Comparison of ENCODE assay signal across 8 mouse cellular contexts in the genomic region with DNA sequence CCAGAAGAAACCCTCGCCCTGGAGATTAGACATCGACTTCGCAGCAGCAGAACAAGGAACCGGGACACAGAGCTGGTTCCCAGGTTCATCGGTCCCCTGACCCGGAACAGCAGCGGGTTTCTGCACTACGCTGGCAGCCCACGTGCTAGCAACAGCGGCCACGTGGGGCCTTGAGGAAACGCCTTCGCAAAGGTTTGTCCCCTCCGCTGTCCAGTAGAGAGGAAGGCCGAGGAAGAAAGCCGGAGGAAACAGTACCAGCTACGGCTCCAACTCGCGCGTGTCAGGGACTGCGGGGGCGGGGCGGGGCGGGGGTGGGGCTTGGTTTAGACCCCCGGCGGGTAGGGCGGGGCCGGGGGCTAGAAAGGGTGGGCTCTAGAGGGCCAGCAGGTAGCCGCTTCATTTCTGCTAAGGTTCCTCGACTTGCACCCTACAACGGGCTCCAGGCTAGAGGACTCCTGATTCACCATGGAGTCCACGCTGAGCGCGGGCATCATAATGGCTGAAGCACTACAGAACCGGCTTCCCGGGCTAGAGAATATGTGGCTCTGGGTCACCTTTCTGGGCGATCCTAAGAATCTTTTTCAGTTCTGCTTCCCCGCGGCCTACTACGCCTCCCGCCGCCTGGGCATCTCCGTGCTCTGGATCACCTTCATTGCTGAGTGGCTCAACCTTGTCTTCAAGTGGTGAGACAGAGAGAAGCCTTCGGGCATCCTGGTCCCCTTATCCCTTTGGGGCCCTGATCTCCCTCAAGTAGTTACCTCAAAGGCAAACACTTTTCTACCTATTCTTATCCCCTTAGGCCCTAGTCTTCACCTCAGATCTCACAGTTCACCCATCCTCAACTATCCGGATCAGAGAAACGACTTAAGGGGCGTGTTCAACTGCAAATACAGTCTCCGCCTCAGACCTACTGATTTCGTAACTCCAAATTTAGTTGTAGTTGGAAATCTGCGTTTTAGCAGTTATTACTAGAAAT. TPM values are rescaled to one million over a fixed set of nuclear protein-coding genes. Genes with fewer than 3 reads are reported as not detected.
DNase-seq lines count a peak whose midpoint lies in the region; ATAC-seq and TF ChIP-seq lines count a peak whose summit lies in the region.

TSS of gene G6pc3 (plus strand) at position 160 of the 976 bp plus-strand sequence.

- H3K27me3 ChIP-seq in heart, embryonic 12.5 days (replicated peaks) = no peaks in the 10 kb centered on the region
- H3K27me3 ChIP-seq in kidney, postnatal 0 days (ENCODE audit: insufficient read depth, low read length) = no peaks in the 10 kb centered on the region
- no peaks in the 10 kb centered on the region for H3K27me3 ChIP-seq in liver, adult 2 months (ENCODE audit: control insufficient read depth, insufficient read depth, low read length)

- TF ChIP-seq CTCF in kidney, postnatal 0 days (IDR thresholded peaks at IDR 0.05; ENCODE audit: low read depth) = no peak
- TF ChIP-seq CTCF in liver, adult 2 months (IDR thresholded peaks at IDR 0.05; ENCODE audit: low read depth, low read length) = no peak

- H3K9me3 ChIP-seq in heart, embryonic 12.5 days (replicated peaks) = no peaks in the 10 kb centered on the region
- H3K9me3 ChIP-seq in kidney, postnatal 0 days (replicated peaks; ENCODE audit: low read length) = no peaks in the 10 kb centered on the region

- H3K27ac ChIP-seq in brown adipose tissue, adult 24 weeks (replicated peaks; ENCODE audit: low read depth, low read length) = peak within 1 kb of the TSS; percentile 23; the same call in 1 of the 2 replicates
- peak within 1 kb of the TSS; percentile 71 for H3K27ac ChIP-seq in heart, embryonic 12.5 days (ENCODE audit: poor library complexity, severe bottlenecking)
- peak within 1 kb of the TSS; percentile 75 for H3K27ac ChIP-seq in kidney, postnatal 0 days
- peak within 1 kb of the TSS; percentile 53 for H3K27ac ChIP-seq in liver, adult 2 months (replicated peaks; ENCODE audit: insufficient read depth, low read depth, low read length)

- TF ChIP-seq POLR2A in liver, adult 2 months (IDR thresholded peaks at IDR 0.05; ENCODE audit: extremely low read depth, insufficient read depth, low read length) = no peak

- H3K4me3 ChIP-seq in brown adipose tissue, adult 24 weeks (ENCODE audit: insufficient read depth, low read depth, low read length) = peak within 1 kb of the TSS; percentile 65
- H3K4me3 ChIP-seq in heart, embryonic 12.5 days = peak within 1 kb of the TSS; percentile 74
- peak within 1 kb of the TSS; percentile 61 for H3K4me3 ChIP-seq in kidney, postnatal 0 days (replicated peaks; ENCODE audit: low read depth, low read length)
- H3K4me3 ChIP-seq in liver, adult 2 months (ENCODE audit: insufficient read depth, low read depth, low read length) = peak within 1 kb of the TSS; percentile 76

- DNase-seq in CD4-positive, CD25-positive, alpha-beta regulatory T cell, adult 2 months (ENCODE audit: low read depth, low spot score) = peak; percentile 83
- DNase-seq in kidney, postnatal 0 days (ENCODE audit: low spot score) = peak; percentile 95
- DNase-seq in liver, adult 2 months (ENCODE audit: extremely low read depth, low read depth, low spot score) = peak; percentile 91
- peak; percentile 89 to 92 for DNase-seq in spleen, postnatal 36 days (ENCODE audit: low spot score in 2 of 2)

- peaks cover 3% of the 10 kb centered on the region for H3K79me2 ChIP-seq in liver, adult 2 months (ENCODE audit: control insufficient read depth, insufficient read depth, low read length)

- peak within 1 kb of the TSS; percentile 79 for H3K9ac ChIP-seq in heart, embryonic 12.5 days
- peak within 1 kb of the TSS; percentile 69 for H3K9ac ChIP-seq in kidney, postnatal 0 days (ENCODE audit: low read depth, low read length)
- H3K9ac ChIP-seq in liver, adult 2 months (ENCODE audit: low read depth, low read length) = peak within 1 kb of the TSS; percentile 64

- WGBS in heart, embryonic 12.5 days = 2% methylated on average over 50 of the region's 50 CpGs
- WGBS in kidney, postnatal 0 days = 1% methylated on average over 50 of the region's 50 CpGs
- under 1% methylated on average over 50 of the region's 50 CpGs for WGBS in liver, adult 2 months

- H3K4me1 ChIP-seq in brown adipose tissue, adult 24 weeks (ENCODE audit: control insufficient read depth, insufficient read depth, insufficient read length, low read length) = no peaks in the 10 kb centered on the region
- peaks cover 18% of the 10 kb centered on the region for H3K4me1 ChIP-seq in heart, embryonic 12.5 days (replicated peaks)
- H3K4me1 ChIP-seq in kidney, postnatal 0 days (replicated peaks; ENCODE audit: insufficient read depth, low read length) = peaks cover 16% of the 10 kb centered on the region; the same call in 1 of the 2 replicates
- peaks cover 9% of the 10 kb centered on the region for H3K4me1 ChIP-seq in liver, adult 2 months (ENCODE audit: control insufficient read depth, insufficient read depth, low read length)

- H3K36me3 ChIP-seq in heart, embryonic 12.5 days = peaks cover 24% of the 10 kb centered on the region
- H3K36me3 ChIP-seq in kidney, postnatal 0 days (ENCODE audit: insufficient read depth, low read length) = peaks cover 6% of the 10 kb centered on the region; the same call in 1 of the 2 replicates
- 0 out of 2 replicates have a peak, but pooled peaks cover under 1% of the 10 kb centered on the region for H3K36me3 ChIP-seq in liver, adult 2 months (ENCODE audit: control insufficient read depth, insufficient read depth, low read length)

- H3K4me2 ChIP-seq in heart, embryonic 12.5 days = peak within 1 kb of the TSS; percentile 93
- peak within 1 kb of the TSS; percentile 86 for H3K4me2 ChIP-seq in kidney, postnatal 0 days (ENCODE audit: low read length)

- ATAC-seq in erythroid progenitor cell, adult 5-6 weeks (replicated peaks; ENCODE audit: low FRiP score, poor library complexity, severe bottlenecking) = 0 out of 2 replicates have a peak, but pooled peaks have one; percentile 50
- ATAC-seq in heart, embryonic 12.5 days (ENCODE audit: insufficient number of reproducible peaks, low FRiP score) = peak; percentile 86
- peak; percentile 85 for ATAC-seq in kidney, postnatal 0 days (replicated peaks; ENCODE audit: low FRiP score, low read depth)
- peak; percentile 92 for ATAC-seq in monocyte, adult 5-6 weeks (replicated peaks; ENCODE audit: insufficient number of reproducible peaks, low FRiP score, low TSS enrichment, poor library complexity, severe bottlenecking)

RNA-seq across cellular contexts. Expression of gene G6pc3, which starts in this region (rescaled TPM):
- polyA plus RNA-seq in brown adipose tissue, adult 24 weeks (2012; ENCODE audit: insufficient read depth, insufficient read length, missing spikeins) = 41.4 and 51.7 TPM in 2 replicates
- 4.0 and 14.3 TPM in 2 replicates for total RNA-seq in erythroid progenitor cell, adult 5-6 weeks (2015; ENCODE audit: low replicate concordance)
- total RNA-seq in erythroid progenitor cell, adult 5-6 weeks (2017; ENCODE audit: low replicate concordance) = 4.4 and 8.6 TPM in 2 replicates
- 27.1 and 28.0 TPM in 2 replicates for polyA plus RNA-seq in heart, embryonic 12.5 days (2016; fragmentation: Nextera tagmentation; extraction: Ambion mirVana)
- 41.4 and 43.6 TPM in 2 replicates for polyA plus RNA-seq in kidney, postnatal 0 days (2015; fragmentation: Nextera tagmentation; extraction: Ambion mirVana)
- total RNA-seq in liver, adult 2 months (2014; rRNA removed) = 2.8 and 3.6 TPM in 2 replicates
- 17.1 and 25.9 TPM in 2 replicates for polyA plus RNA-seq in liver, adult 2 months (2012; rRNA removed)
- total RNA-seq in monocyte, adult 5-6 weeks (2017) = 6.1 to 10.7 TPM (median 9.1 TPM) in 3 replicates

Comparison
In these comparisons a context has a peak if more than half of its experiments do, and no peak if none do; other contexts are left out.
1. Peak in every context shown above with its lines: DNase-seq, ATAC-seq, H3K4me3 ChIP-seq and H3K27ac ChIP-seq.
2. H3K27ac ChIP-seq: peak in every context shown above with its lines; median percentile 75 in kidney, postnatal 0 days; 71 in heart, embryonic 12.5 days; 53 in liver, adult 2 months; 23 in brown adipose tissue, adult 24 weeks.